Mouse (Mus musculus) intestine, embryonic 16.5 days (tissue): Measurements from ENCODE around the gene Cblc. TPM values are rescaled to one million over a fixed set of nuclear protein-coding genes. Genes with fewer than 3 reads are reported as not detected.
A peak's percentile ranks its signal among the peaks of the same experiment; 100 is the strongest.

Experiments
- ATAC-seq: fragments of 200-750 bp; cut with Nextera tagmentation; 2 replicates; pipeline ENCODE4 v1.8.0; 2017; ENCODE audit warnings: moderate TSS enrichment, moderate library complexity
- H3K27ac ChIP-seq: fragments of 300-500 bp; sonication (generic); 2 replicates; pipeline ENCODE4 v1.5.1; 2014; ENCODE audit warnings: mild to moderate bottlenecking, low read length
- H3K27me3 ChIP-seq: fragments of 300-500 bp; sonication (generic); replicated peaks from 2 replicates; pipeline ENCODE4 v1.6.1; 2014; ENCODE audit warnings: low read length, control low read depth, mixed read lengths; ENCODE audit not compliant: control insufficient read depth, insufficient read depth
- H3K36me3 ChIP-seq: fragments of 300-500 bp; sonication (generic); 2 replicates; pipeline ENCODE4 v1.6.1; 2014; ENCODE audit warnings: low read length, control low read depth; ENCODE audit not compliant: control insufficient read depth, insufficient read depth
- H3K4me1 ChIP-seq: fragments of 300-500 bp; sonication (generic); 2 replicates; pipeline ENCODE4 v1.6.1; 2014; ENCODE audit warnings: low read length, control low read depth, mixed read lengths; ENCODE audit not compliant: control insufficient read depth, insufficient read depth
- H3K4me2 ChIP-seq: fragments of 300-500 bp; sonication (generic); 2 replicates; pipeline ENCODE4 v1.6.1; 2014; ENCODE audit warnings: low read depth, low read length, control low read depth
- H3K4me3 ChIP-seq: fragments of 300-500 bp; sonication (generic); 2 replicates; pipeline ENCODE4 v1.5.1; 2014; ENCODE audit warnings: mild to moderate bottlenecking, low read length
- H3K9ac ChIP-seq: fragments of 300-500 bp; sonication (generic); 2 replicates; pipeline ENCODE4 v1.6.1; 2014; ENCODE audit warnings: low read depth, low read length
- H3K9me3 ChIP-seq: fragments of 300-500 bp; sonication (generic); 2 replicates; pipeline ENCODE4 v1.6.1; 2016; ENCODE audit warnings: low read length, control low read depth; ENCODE audit not compliant: control insufficient read depth
- WGBS: fragments of 180-500 bp; shearing (Covaris S2); extraction: QIAGEN DNeasy Blood & Tissue Kit; methylation state at CpG from one replicate; pipeline ENCODE4 v1.1.7; 2014; 5-methylcytosine and 5-hydroxymethylcytosine counted together
- polyA plus RNA-seq: library from polyadenylated mRNA; unstranded; fragments of >200 nt; fragmentation: Nextera tagmentation; extraction: Ambion mirVana; gene quantifications from 2 replicates; pipeline ENCODE4 v1.2.1, GENCODE M21; 2015

Cblc gene
- polyA plus RNA-seq, 1 experiment from 2014 or later, result 32.6 TPM

DNA sequence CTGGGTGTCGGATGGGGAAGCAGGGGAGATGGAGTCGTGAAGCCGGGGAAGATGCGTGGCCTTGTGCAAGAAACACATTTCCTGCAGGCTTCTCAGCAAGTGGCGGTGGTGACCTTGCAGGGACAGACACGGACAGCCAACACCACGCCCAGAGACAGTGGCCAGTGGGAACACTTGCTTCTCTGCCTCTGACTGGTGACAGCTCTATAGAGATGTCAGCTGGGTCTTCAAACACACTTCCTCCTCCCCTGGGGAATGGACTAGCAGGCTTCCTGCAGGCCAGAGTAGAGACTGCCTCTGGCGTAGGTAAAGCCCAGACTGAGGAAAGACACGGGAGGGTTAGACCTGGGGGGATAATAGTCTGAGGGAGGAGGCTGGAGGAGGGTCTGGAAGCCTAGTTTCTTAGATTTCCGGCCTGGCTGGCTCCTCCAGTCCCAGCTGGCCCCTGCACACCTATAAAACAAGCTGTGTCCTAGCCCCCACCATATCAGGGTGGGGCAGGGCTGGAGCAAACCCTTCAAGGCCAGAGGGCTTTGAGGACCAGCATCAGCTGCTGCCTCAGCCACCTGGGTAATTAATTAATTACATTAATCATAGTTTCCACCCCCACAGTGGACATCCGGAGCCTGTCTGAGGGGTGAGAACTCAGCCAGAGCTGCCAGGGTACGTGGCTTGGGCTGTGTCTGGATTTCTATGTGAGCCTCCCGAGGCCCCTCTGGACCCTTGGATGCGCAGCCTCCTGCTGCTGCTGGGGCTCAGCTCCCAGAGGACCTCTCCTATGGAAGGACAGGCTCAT is 51.8 kb downstream of the Cblc start:
- no peaks in the 10 kb centered on the region for H3K9me3 ChIP-seq
- peaks cover 51% of the 10 kb centered on the region for H3K4me1 ChIP-seq
- no peaks in the 10 kb centered on the region for H3K27me3 ChIP-seq
- 56% methylated on average over 14 of the region's 14 CpGs for WGBS
- no peak for ATAC-seq
- H3K4me2 ChIP-seq, result peak overlapping the region; percentile 24; the same call in 1 of the 2 replicates
- no peak overlapping the region for H3K4me3 ChIP-seq
- H3K27ac ChIP-seq, result peak overlapping the region; percentile 74
- H3K36me3 ChIP-seq, result peaks cover 11% of the 10 kb centered on the region; the same call in 1 of the 2 replicates
- peak overlapping the region; percentile 36 for H3K9ac ChIP-seq

DNA sequence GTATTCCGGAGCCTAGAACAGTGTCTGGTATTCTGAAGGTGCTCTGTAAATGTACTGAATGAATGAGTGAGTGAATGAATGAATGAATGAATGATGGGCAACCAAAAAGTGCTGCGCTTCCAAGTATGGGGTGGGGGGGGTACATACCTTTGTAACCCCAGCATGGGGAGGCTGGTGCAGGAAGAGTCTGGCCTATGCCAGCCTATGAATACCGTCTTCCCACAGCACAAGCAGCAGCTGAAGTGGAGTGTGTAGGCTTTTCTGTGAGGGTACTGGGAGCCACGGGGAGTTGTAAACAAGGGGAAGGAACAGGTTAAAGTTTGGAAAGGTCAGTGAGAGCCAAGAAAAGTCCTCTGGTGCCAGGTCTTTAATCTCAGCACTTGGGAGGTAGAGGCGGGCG is 52.8 kb downstream of the Cblc start:
- Histone ChIP-seq H3K4me2 (no peak overlapping the region), H3K27me3 (no peaks in the 10 kb centered on the region), H3K27ac (no peak overlapping the region), H3K4me1 (peaks cover 51% of the 10 kb centered on the region), H3K36me3 (peaks cover 11% of the 10 kb centered on the region; the same call in 1 of the 2 replicates), H3K9ac (no peak overlapping the region), H3K9me3 (no peaks in the 10 kb centered on the region), H3K4me3 (no peak overlapping the region)
- 78% methylated on average over 6 of the region's 6 CpGs for WGBS
- ATAC-seq, result no peak

DNA sequence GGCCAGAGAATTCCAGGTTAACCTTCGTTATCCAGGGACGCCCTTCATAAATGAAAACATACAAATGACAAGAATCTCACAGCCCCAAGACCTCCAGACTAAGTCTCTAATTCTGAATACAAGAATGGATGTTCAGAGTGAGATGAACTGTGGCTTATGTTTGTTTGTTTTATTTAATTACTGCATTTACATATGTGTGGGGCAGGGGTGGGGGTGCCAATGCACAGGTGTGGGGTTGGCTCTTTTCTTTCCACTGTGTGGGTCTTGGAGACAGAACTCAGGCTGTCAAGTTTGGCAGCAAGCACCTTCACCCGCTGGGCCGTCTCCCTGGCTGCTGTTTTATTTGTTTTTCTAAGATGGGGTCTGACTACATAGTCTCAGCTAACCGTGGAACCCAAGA is 54.1 kb downstream of the Cblc start:
- Histone ChIP-seq H3K9ac (no peak overlapping the region), H3K4me2 (no peak overlapping the region), H3K4me1 (peaks cover 45% of the 10 kb centered on the region), H3K27ac (no peak overlapping the region), H3K27me3 (no peaks in the 10 kb centered on the region), H3K4me3 (no peak overlapping the region), H3K36me3 (peaks cover 18% of the 10 kb centered on the region), H3K9me3 (no peaks in the 10 kb centered on the region)
- no peak for ATAC-seq
- 47% methylated on average over 5 of the region's 5 CpGs for WGBS

DNA sequence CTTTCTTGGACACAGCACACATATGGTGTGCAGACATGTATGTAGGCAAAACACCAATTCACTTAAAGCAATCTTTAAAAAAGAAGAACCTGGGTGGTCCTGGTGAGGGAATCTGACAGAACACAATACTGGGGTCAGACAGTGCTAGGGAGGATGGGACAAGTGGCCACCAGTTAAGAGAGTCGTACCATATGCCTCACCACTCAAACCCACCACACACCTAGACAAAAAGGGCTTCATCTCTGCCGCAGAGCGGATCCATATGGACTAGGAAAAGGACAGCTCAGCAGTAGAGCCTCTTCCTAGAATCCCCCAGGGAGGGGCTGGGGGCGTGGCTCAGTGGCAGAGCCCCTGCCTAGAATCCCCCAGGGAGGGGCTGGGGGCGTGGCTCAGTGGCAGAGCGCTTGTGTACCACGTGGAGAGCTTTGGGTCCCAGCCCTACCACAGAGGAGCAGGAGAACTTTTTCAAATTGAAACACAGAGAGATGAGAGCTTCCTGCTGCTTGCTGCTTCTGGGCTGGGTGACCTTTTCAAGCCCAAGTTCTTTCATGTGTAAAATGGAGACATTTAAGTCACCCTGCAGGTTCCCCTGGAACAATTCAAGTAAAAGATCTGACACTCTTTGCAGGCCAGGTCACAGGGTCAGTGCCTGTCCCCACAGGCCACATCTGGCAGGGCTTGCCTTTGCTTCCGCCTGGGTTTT is 55.1 kb downstream of the Cblc start:
- Histone ChIP-seq H3K4me2 (no peak overlapping the region), H3K9ac (no peak overlapping the region), H3K36me3 (peaks cover 22% of the 10 kb centered on the region), H3K9me3 (no peaks in the 10 kb centered on the region), H3K27ac (no peak overlapping the region; the same call in 1 of the 2 replicates), H3K4me3 (no peak overlapping the region), H3K4me1 (peaks cover 35% of the 10 kb centered on the region), H3K27me3 (no peaks in the 10 kb centered on the region)
- WGBS, result 15% methylated on average over 8 of the region's 8 CpGs
- peak; percentile 17; the same call in 1 of the 2 replicates for ATAC-seq

DNA sequence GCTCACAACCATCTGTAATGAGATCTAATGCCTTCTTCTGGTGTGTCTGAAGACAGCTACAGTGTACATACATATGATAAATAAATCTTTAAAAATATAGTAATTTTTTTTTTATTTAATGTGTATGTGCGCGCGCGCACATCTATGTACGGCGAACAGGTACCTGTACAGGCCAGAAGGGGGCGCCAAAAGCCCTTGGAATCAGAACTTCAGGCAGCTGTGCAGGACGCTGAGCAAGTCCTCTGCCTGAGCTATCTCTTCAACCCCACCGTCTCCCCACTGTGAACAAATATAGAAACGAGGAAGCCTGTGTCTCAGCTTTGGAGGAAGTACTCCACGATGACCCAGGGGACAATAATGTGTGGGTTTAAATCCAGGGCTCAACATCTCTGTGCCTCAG is 56.3 kb downstream of the Cblc start:
- no peak overlapping the region for H3K4me2 ChIP-seq
- ATAC-seq, result no peak
- H3K36me3 ChIP-seq, result peaks cover 25% of the 10 kb centered on the region
- no peak overlapping the region for H3K9ac ChIP-seq
- H3K27me3 ChIP-seq, result no peaks in the 10 kb centered on the region
- no peaks in the 10 kb centered on the region for H3K9me3 ChIP-seq
- no peak overlapping the region for H3K4me3 ChIP-seq
- H3K27ac ChIP-seq, result no peak overlapping the region
- WGBS, result 90% methylated on average over 11 of the region's 11 CpGs
- H3K4me1 ChIP-seq, result peaks cover 27% of the 10 kb centered on the region

DNA sequence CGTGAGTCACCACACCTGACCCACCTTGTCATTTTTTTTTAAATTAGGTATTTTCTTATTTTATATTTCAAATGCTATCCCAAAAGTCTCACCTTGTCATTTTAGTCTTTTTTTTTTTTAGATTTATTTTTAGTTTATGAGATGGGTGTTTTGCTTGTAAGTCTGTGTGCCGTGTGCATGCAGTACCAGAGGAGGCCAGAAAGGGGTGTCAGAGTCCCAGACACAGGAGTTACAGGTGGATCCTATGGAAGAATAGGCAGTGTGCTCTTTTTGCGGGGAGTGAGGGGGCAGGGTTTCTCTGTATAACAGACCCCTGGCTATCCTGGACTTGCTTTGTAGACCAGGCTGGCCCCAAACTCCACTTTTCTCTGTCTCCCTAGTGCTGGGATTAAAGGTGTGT is 57.8 kb downstream of the Cblc start:
- H3K4me1 ChIP-seq, result peaks cover 18% of the 10 kb centered on the region
- no peak for ATAC-seq
- H3K27me3 ChIP-seq, result no peaks in the 10 kb centered on the region
- no peaks in the 10 kb centered on the region for H3K9me3 ChIP-seq
- H3K36me3 ChIP-seq, result peaks cover 26% of the 10 kb centered on the region
- H3K9ac ChIP-seq, result no peak overlapping the region
- no peak overlapping the region for H3K4me3 ChIP-seq
- no peak overlapping the region for H3K27ac ChIP-seq
- 85% methylated on average over 3 of the region's 3 CpGs for WGBS
- no peak overlapping the region for H3K4me2 ChIP-seq

DNA sequence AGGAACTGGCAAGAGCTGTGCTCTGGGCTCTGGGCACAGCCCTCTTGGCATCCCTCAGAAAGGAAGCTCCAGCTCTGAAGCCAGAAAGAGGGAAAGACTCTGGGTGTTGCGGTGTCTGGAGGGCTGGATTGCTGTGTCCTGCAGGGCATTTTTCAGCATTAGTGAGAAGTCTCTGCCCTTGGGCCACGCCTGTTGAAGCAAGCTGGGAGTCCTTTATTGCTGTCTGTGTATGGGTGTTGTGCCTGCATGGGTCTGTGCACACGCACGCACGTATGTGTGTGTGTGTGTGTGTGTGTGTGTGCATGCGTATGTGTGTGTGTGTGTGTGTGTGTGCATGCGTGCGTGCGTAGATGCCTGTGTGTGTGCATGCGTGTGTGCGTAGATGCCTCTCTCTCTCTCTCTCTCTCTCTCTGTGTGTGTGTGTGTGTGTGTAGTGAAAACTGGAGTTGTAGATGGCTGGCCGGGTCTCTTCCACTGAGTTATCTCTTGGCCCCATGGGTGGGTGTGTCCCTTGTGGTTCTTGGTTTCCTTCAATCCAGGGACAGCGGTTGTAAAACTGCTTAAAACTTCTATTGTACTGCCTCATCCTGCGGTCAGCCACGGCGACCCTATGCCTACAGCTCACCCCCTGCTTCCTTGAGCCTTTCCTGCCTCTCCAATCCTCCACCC is 60.1 kb downstream of the Cblc start:
- no peak overlapping the region for H3K9ac ChIP-seq
- H3K27me3 ChIP-seq, result no peaks in the 10 kb centered on the region
- no peak for ATAC-seq
- WGBS, result 85% methylated on average over 16 of the region's 16 CpGs
- H3K4me2 ChIP-seq, result no peak overlapping the region
- no peak overlapping the region for H3K4me3 ChIP-seq
- H3K4me1 ChIP-seq, result peaks cover 6% of the 10 kb centered on the region; the same call in 1 of the 2 replicates
- no peaks in the 10 kb centered on the region for H3K9me3 ChIP-seq
- no peak overlapping the region for H3K27ac ChIP-seq
- H3K36me3 ChIP-seq, result peaks cover 38% of the 10 kb centered on the region

DNA sequence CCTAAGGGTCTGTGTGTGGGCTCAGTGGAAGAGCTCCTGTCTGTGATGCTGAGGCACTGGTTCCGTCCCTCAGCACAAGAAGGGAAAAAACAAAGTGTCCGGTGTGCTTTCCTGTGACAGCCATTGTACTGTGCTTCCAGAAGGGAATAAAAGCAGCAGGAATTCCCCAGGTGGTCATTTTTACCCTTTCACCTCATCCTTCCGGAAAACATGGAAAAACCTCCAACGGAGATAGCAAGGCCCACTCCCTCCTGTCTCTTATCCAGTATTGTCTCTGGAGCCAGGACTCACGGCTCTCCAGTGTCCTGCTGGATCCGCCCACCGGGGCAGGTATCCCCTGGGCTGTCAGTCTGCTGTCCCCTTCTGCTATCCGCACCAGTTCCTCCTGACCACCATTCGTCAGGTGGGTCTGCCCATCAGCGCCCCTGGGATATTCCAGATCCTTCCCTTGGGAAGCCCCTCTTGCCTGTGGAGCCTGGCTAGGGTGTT is 62.4 kb downstream of the Cblc start:
- Histone ChIP-seq H3K9ac (no peak overlapping the region), H3K4me3 (no peak overlapping the region), H3K27me3 (no peaks in the 10 kb centered on the region), H3K4me2 (no peak overlapping the region), H3K4me1 (no peaks in the 10 kb centered on the region; the same call in 1 of the 2 replicates), H3K27ac (no peak overlapping the region), H3K9me3 (no peaks in the 10 kb centered on the region), H3K36me3 (peaks cover 46% of the 10 kb centered on the region)
- no peak for ATAC-seq
- WGBS, result 87% methylated on average over 10 of the region's 10 CpGs
